Mouse (Mus musculus) kidney, postnatal 0 days (tissue): ENCODE results near the gene Dvl3. TPM values are rescaled to one million over a fixed set of nuclear protein-coding genes. Genes with fewer than 3 reads are reported as not detected.
A peak's percentile ranks its signal among the peaks of the same experiment; 100 is the strongest.

Source experiments
- ATAC-seq: fragments of 200-750 bp; cut with Nextera tagmentation; replicated peaks from 2 replicates; pipeline ENCODE4 v1.8.0; 2017; ENCODE audit warnings: low read depth, moderate number of reproducible peaks, moderate TSS enrichment, moderate library complexity; ENCODE audit not compliant: low FRiP score
- DNase-seq: peaks from one replicate; pipeline ENCODE4 v3.0.0-alpha.2; 2016; ENCODE audit warnings: low spot score
- H3K27ac ChIP-seq: fragments of 300-500 bp; sonication (generic); 2 replicates; pipeline ENCODE4 v1.5.1; 2014; ENCODE audit warnings: mild to moderate bottlenecking
- H3K27me3 ChIP-seq: fragments of 300-500 bp; sonication (generic); 2 replicates; pipeline ENCODE4 v1.6.1; 2014; ENCODE audit warnings: low read length, mixed read lengths; ENCODE audit not compliant: insufficient read depth
- H3K36me3 ChIP-seq: fragments of 300-500 bp; sonication (generic); 2 replicates; pipeline ENCODE4 v1.6.1; 2014; ENCODE audit warnings: low read length, mixed read lengths; ENCODE audit not compliant: insufficient read depth
- H3K4me1 ChIP-seq: fragments of 300-500 bp; sonication (generic); replicated peaks from 2 replicates; pipeline ENCODE4 v1.6.1; 2014; ENCODE audit warnings: antibody characterized with exemption, low read length, mixed read lengths; ENCODE audit not compliant: insufficient read depth
- H3K4me2 ChIP-seq: fragments of 300-500 bp; sonication (generic); 2 replicates; pipeline ENCODE4 v1.6.1; 2014; ENCODE audit warnings: mild to moderate bottlenecking, low read length, moderate library complexity, mixed read lengths
- H3K4me3 ChIP-seq: fragments of 300-500 bp; sonication (generic); replicated peaks from 2 replicates; pipeline ENCODE4 v1.5.1; 2014; ENCODE audit warnings: low read depth, low read length
- H3K9ac ChIP-seq: fragments of 300-500 bp; sonication (generic); 2 replicates; pipeline ENCODE4 v1.6.1; 2014; ENCODE audit warnings: low read depth, low read length
- H3K9me3 ChIP-seq: fragments of 300-500 bp; sonication (generic); replicated peaks from 2 replicates; pipeline ENCODE4 v1.6.1; 2016; ENCODE audit warnings: low read length, inconsistent platforms, mixed read lengths
- CTCF ChIP-seq: IDR thresholded peaks from 2 replicates; pipeline ENCODE4 v1.5.1; 2016; ENCODE audit warnings: antibody characterized with exemption, low read depth, mild to moderate bottlenecking, moderate library complexity
- WGBS: fragments of 180-500 bp; shearing (Covaris S2); extraction: QIAGEN DNeasy Blood & Tissue Kit; methylation state at CpG from one replicate; pipeline ENCODE4 v1.1.7; 2014; 5-methylcytosine and 5-hydroxymethylcytosine counted together
- polyA plus RNA-seq: library from polyadenylated mRNA; unstranded; fragments of >200 nt; fragmentation: Nextera tagmentation; extraction: Ambion mirVana; gene quantifications from 2 replicates; pipeline ENCODE4 v1.2.1, GENCODE M21; 2015

The Dvl3 gene
- 15.7 and 16.5 TPM in 2 replicates for polyA plus RNA-seq

DNA sequence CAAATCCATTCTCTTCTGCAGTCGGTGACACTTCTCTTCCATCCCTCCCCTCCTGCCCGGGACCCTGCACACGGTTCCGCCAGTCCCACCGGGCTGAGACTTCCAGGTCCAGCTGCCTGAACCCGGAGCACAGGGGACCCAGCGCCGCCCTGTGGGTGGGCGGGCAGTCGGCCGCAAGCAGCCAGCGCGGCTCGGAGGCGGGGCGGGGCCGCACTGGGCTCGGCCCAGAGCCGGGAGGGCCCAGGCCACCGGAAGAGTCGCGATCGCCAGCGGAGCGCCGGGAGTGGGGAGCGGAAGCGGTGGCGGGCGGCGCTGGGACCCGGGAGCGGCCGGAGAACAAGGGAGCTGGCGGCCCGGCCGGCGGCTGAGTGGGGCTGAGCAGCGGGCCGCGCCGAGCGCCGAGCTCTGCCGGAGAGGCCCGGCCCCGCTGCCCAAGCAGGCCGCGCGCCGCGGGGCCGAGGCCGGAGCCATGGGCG, at the start of gene Dvl3:
TSS of gene Dvl3 (plus strand) at position 257 of the 476 bp plus-strand sequence.
- 1% methylated on average over 53 of the region's 55 CpGs for WGBS
- no peaks in the 10 kb centered on the region for H3K27me3 ChIP-seq
- peak; percentile 61 for TF ChIP-seq CTCF
- peak within 1 kb of the TSS; percentile 53 for H3K4me2 ChIP-seq
- peak within 1 kb of the TSS; percentile 97 for H3K9ac ChIP-seq
- H3K4me1 ChIP-seq, result peaks cover 7% of the 10 kb centered on the region; the same call in 1 of the 2 replicates
- peak within 1 kb of the TSS; percentile 93 for H3K4me3 ChIP-seq
- DNase-seq (peak; percentile 97), ATAC-seq (peak; percentile 97)
- 0 out of 2 replicates have a peak, but pooled peaks cover 5% of the 10 kb centered on the region for H3K36me3 ChIP-seq
- H3K9me3 ChIP-seq, result no peaks in the 10 kb centered on the region
- H3K27ac ChIP-seq, result peak within 1 kb of the TSS; percentile 96

DNA sequence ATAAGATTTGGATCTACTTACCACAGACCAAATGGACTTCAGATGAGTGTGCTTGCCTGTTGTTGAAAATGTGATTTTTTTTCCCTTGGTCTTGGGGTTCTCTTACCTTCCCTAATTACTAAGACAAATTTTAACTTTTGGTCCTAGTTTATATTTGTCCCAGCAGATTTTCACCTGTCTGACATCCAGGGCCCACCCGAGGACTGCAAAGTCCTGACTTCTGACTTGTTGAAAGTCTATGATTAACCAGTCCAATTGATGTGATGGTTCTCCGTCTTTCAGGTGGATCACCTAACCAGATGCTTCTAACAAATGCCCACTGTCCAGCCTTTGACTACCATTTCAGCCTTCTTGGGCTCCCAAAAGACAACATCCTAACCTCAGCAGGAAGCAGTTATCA, 45.8 kb upstream of the Dvl3 start:
- TF ChIP-seq CTCF, result no peak
- WGBS, result 87% methylated on average over 2 of the region's 2 CpGs
- no peak for DNase-seq
- H3K9me3 ChIP-seq, result no peaks in the 10 kb centered on the region
- H3K4me1 ChIP-seq, result no peaks in the 10 kb centered on the region
- no peaks in the 10 kb centered on the region for H3K36me3 ChIP-seq
- no peak overlapping the region for H3K4me3 ChIP-seq
- ATAC-seq, result no peak
- no peaks in the 10 kb centered on the region for H3K27me3 ChIP-seq
- H3K9ac ChIP-seq, result no peak overlapping the region
- H3K27ac ChIP-seq, result no peak overlapping the region
- H3K4me2 ChIP-seq, result no peak overlapping the region

DNA sequence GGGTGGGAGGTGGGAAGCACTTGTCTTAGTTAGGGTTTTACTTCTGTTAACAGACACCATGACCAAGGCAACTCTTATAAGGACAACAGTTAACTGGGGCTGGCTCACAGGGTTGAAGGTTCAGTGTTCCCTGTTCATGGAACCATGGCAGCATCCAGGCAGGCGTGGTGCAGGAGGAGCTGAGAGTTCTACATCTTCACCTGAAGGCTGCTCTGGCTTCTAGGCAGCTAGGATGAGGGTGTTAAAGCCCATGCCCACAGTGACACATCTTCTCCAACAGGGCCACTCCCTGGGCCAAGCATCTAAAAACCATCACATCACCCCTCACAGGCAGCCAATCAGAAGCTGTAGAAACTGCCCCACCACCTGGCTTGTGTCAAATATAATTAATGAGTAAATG, 45.1 kb upstream of the Dvl3 start:
- Histone ChIP-seq H3K27me3 (no peaks in the 10 kb centered on the region), H3K36me3 (no peaks in the 10 kb centered on the region), H3K9ac (no peak overlapping the region), H3K4me1 (no peaks in the 10 kb centered on the region), H3K4me3 (no peak overlapping the region), H3K27ac (no peak overlapping the region), H3K9me3 (no peaks in the 10 kb centered on the region), H3K4me2 (no peak overlapping the region)
- no peak for ATAC-seq
- no peak for TF ChIP-seq CTCF
- no peak for DNase-seq
- 100% methylated on average over 1 of the region's 1 CpGs for WGBS

DNA sequence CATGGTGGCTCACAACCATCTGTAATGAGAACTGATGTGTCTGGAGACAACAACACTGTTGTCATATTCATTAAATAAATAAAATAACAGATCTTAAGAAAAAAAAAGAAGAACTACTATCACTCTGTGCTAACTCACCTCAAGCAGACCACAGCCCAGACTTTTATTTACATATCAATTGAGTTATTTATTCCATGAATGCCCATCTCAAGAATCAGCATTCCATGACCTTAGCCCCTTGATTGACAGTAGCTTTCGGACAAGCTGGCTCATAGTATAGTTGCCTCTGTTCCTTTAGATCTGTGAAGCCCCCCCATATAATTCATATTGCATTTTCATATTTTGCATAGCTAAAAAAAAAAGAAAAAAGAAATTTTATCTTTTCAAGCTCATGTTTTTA, 43.0 kb upstream of the Dvl3 start:
- no peaks in the 10 kb centered on the region for H3K4me1 ChIP-seq
- ATAC-seq (no peak), DNase-seq (no peak)
- H3K27me3 ChIP-seq, result no peaks in the 10 kb centered on the region
- TF ChIP-seq CTCF, result no peak
- H3K9me3 ChIP-seq, result no peaks in the 10 kb centered on the region
- no peak overlapping the region for H3K27ac ChIP-seq
- H3K36me3 ChIP-seq, result no peaks in the 10 kb centered on the region
- H3K4me3 ChIP-seq, result no peak overlapping the region
- WGBS, result 89% methylated on average over 1 of the region's 1 CpGs
- H3K9ac ChIP-seq, result no peak overlapping the region
- H3K4me2 ChIP-seq, result no peak overlapping the region

GRCm38 (mm10) chr16:20474211-20474610, 42.6 kb upstream of the Dvl3 start:
- no peak overlapping the region for H3K4me2 ChIP-seq
- no peaks in the 10 kb centered on the region for H3K4me1 ChIP-seq
- no peaks in the 10 kb centered on the region for H3K9me3 ChIP-seq
- no peak overlapping the region for H3K9ac ChIP-seq
- H3K27me3 ChIP-seq, result no peaks in the 10 kb centered on the region
- 88% methylated on average over 8 of the region's 8 CpGs for WGBS
- ATAC-seq (no peak), DNase-seq (no peak)
- H3K4me3 ChIP-seq, result no peak overlapping the region
- H3K36me3 ChIP-seq, result no peaks in the 10 kb centered on the region
- TF ChIP-seq CTCF, result no peak
- no peak overlapping the region for H3K27ac ChIP-seq

GRCm38 (mm10) chr16:20474786-20475185, 42.0 kb upstream of the Dvl3 start:
- H3K27ac ChIP-seq, result no peak overlapping the region
- no peak overlapping the region for H3K9ac ChIP-seq
- no peaks in the 10 kb centered on the region for H3K4me1 ChIP-seq
- H3K27me3 ChIP-seq, result no peaks in the 10 kb centered on the region
- H3K4me3 ChIP-seq, result no peak overlapping the region
- H3K9me3 ChIP-seq, result no peaks in the 10 kb centered on the region
- WGBS, result 84% methylated on average over 6 of the region's 6 CpGs
- no peaks in the 10 kb centered on the region for H3K36me3 ChIP-seq
- no peak for TF ChIP-seq CTCF
- H3K4me2 ChIP-seq, result no peak overlapping the region
- DNase-seq (no peak), ATAC-seq (no peak)

DNA sequence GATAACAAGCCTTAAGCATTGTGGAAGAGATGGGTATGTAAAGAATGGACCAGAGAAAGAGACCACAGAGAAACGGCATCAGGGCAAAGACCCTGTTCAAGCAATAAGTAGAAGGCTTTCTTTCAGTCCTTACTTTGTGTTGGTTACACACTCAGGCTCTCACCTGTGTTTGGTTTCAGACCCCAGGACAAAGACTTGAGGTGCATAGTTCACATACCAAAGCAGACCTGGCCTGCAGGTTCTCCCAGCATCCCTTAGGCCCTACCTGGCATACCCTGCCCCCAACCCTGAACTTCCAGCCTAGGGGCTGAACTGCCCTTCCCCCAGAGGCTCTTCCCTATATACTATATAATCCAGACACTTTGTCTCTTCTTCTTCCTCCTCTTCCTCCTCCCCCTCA, 41.4 kb upstream of the Dvl3 start:
- Histone ChIP-seq H3K9ac (no peak overlapping the region), H3K4me3 (no peak overlapping the region), H3K9me3 (no peaks in the 10 kb centered on the region), H3K4me1 (no peaks in the 10 kb centered on the region), H3K4me2 (no peak overlapping the region), H3K36me3 (no peaks in the 10 kb centered on the region), H3K27me3 (no peaks in the 10 kb centered on the region), H3K27ac (no peak overlapping the region)
- ATAC-seq, result no peak
- no peak for TF ChIP-seq CTCF
- 100% methylated on average over 1 of the region's 1 CpGs for WGBS
- no peak for DNase-seq
